Mouse (Mus musculus) kidney, adult 2 months (tissue): Measurements from ENCODE around the gene Zfp648.

Experiments used
- CTCF ChIP-seq: fragments of 200-500 bp; conservative IDR thresholded peaks from 2 replicates; pipeline ENCODE4 v1.5.1; 2011; ENCODE audit warnings: low read depth, mild to moderate bottlenecking, control low read depth, low read length, moderate library complexity, mixed read lengths; ENCODE audit not compliant: insufficient read depth, insufficient read length
- POLR2A ChIP-seq: fragments of 200-500 bp; IDR thresholded peaks from one replicate; pipeline ENCODE4 v1.6.1; 2011; ENCODE audit warnings: low read depth, low read length, control low read depth

- TF ChIP-seq CTCF (no peak), POLR2A (no peak)
These were observed at the start of gene Zfp648 for GRCm38 (mm10) chr1:154200955-154201722.
